In genomic region chr2:152847057-152847814, GRCm38 (mm10) we compare ENCODE assay signal across 8 mouse cellular contexts. TPM values are rescaled to one million over a fixed set of nuclear protein-coding genes. Genes with fewer than 3 reads are reported as not detected.
DNase-seq lines count a peak whose midpoint lies in the region; ATAC-seq and TF ChIP-seq lines count a peak whose summit lies in the region.

No protein-coding gene starts in this region.

- WGBS in liver, embryonic 13.5 days (ENCODE audit: insufficient replicate concordance): 6% methylated on average over 3 of the region's 3 CpGs

- H3K27me3 ChIP-seq in testis, adult 2 months (ENCODE audit: control insufficient read depth, insufficient read depth, low read length): no peaks in the 10 kb centered on the region
- no peaks in the 10 kb centered on the region for H3K27me3 ChIP-seq in liver, embryonic 13.5 days

- no peak for TF ChIP-seq CTCF in testis, adult 2 months (IDR thresholded peaks at IDR 0.05; ENCODE audit: control insufficient read depth, insufficient read depth, insufficient replicate concordance, low read depth, low read length)

- no peaks in the 10 kb centered on the region for H3K9me3 ChIP-seq in liver, embryonic 13.5 days (replicated peaks)

- no peaks in the 10 kb centered on the region for H3K4me1 ChIP-seq in testis, adult 2 months (ENCODE audit: control insufficient read depth, insufficient read depth, low read length)
- peaks cover 29% of the 10 kb centered on the region for H3K4me1 ChIP-seq in liver, embryonic 13.5 days (replicated peaks)

- DNase-seq in frontal cortex, postnatal 14 days (ENCODE audit: low spot score in 2 of 2): no peak
- no peak for DNase-seq in testis, postnatal 14 days (ENCODE audit: low spot score)
- no peak for DNase-seq in liver, embryonic 13.5 days
- no peak for DNase-seq in cerebellum, postnatal 4 days (ENCODE audit: low spot score in 2 of 2)
- DNase-seq in urinary bladder, postnatal 25 days (ENCODE audit: low spot score): no peak
- no peak for DNase-seq in spleen, postnatal 14 days (ENCODE audit: low spot score in 2 of 2)

- TF ChIP-seq POLR2A in testis, adult 2 months (IDR thresholded peaks at IDR 0.05; ENCODE audit: control insufficient read depth, low read depth, low read length): no peak

- peak; percentile 27; the same call in 1 of the 2 replicates for ATAC-seq in frontal cortex, adult (ENCODE audit: low TSS enrichment)
- no peak for ATAC-seq in liver, embryonic 13.5 days (ENCODE audit: low read depth)

- peak overlapping the region; percentile 95 for H3K4me3 ChIP-seq in testis, adult 2 months (ENCODE audit: control insufficient read depth, low read depth, low read length)
- peak overlapping the region; percentile 19; the same call in 1 of the 2 replicates for H3K4me3 ChIP-seq in liver, embryonic 13.5 days (replicated peaks)

- H3K9ac ChIP-seq in liver, embryonic 13.5 days: no peak overlapping the region

- H3K36me3 ChIP-seq in testis, adult 2 months (ENCODE audit: control insufficient read depth, insufficient read depth, low read length): no peaks in the 10 kb centered on the region
- peaks cover 31% of the 10 kb centered on the region for H3K36me3 ChIP-seq in liver, embryonic 13.5 days

- H3K27ac ChIP-seq in testis, adult 2 months (ENCODE audit: control insufficient read depth, insufficient read depth, low read depth, low read length): peak overlapping the region; percentile 43; the same call in 1 of the 2 replicates
- H3K27ac ChIP-seq in liver, embryonic 13.5 days: no peak overlapping the region; the same call in 1 of the 2 replicates

- peak overlapping the region; percentile 50 for H3K4me2 ChIP-seq in liver, embryonic 13.5 days

RNA-seq across cellular contexts. Expression of gene Tpx2, which starts 0.5 kb away (rescaled TPM):
- polyA plus RNA-seq in testis, adult 2 months (2012; rRNA removed): 8.2 and 9.0 TPM in 2 replicates
- polyA plus RNA-seq in liver, embryonic 13.5 days (2015; fragmentation: Nextera tagmentation; extraction: Ambion mirVana): 59.8 and 79.4 TPM in 2 replicates

RNA-seq across cellular contexts. Expression of gene Bcl2l1, which starts 15.7 kb away (rescaled TPM):
- 74.9 and 80.8 TPM in 2 replicates for polyA plus RNA-seq in testis, adult 2 months (2012; rRNA removed)
- 148 and 164 TPM in 2 replicates for polyA plus RNA-seq in liver, embryonic 13.5 days (2015; fragmentation: Nextera tagmentation; extraction: Ambion mirVana)
